8 mouse cellular contexts compared by ENCODE assay signal in the genomic region with DNA sequence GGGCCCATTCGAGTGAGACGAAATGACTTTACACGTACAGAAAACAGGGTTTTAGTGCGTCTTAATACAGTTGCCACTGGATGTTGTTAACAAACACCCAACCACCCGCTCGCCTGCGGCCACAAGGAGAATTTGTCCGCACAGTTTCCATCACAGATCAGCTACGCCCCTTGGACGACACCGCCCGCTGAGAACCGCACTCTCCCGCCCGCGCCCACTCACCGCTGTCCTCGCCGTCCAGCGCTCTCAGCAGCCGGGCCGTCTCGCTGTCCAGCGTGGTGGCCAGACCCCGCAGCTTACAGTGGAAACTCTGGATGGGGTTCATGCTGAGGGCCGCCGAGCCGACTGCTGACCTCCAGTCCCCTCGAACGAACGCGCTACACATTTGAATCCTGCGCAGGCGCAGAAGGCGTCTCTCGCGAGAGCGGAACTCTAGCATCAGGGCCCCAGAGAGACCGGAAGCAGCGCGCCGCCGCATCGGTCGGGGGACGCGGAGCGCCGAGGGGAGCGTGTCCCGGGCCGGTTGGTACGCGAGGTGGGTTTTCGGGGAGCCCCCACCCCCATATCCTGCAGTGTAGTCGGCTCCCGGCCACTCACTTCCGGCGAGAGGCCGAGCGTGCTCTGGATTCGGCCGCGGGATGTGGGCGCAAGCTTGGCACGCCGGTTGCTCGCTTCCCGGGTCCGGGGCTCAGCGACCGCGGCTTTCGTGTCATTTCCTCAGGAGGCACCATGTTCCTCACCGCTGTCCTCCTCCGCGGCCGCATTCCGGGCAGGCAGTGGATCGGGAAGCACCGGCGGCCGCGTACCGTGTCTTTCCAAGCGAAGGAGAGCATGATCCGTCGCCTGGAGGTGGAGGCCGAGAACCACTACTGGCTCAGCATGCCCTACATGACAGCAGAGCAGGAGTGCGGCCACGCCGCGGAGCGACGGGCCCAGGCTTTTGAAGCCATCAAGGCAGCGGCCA. TPM values are rescaled to one million over a fixed set of nuclear protein-coding genes. Genes with fewer than 3 reads are reported as not detected.
DNase-seq lines count a peak whose midpoint lies in the region; ATAC-seq and TF ChIP-seq lines count a peak whose summit lies in the region.

Gene Ska3, minus strand, starts transcription at position 398 of the 964 bp plus-strand sequence.
Gene Mrpl57, plus strand, starts transcription at position 447 of the 964 bp plus-strand sequence.

- H3K9ac ChIP-seq in MEL (ENCODE audit: control insufficient read depth, low read depth, low read length, poor library complexity, severe bottlenecking), result peak within 1 kb of the TSS; percentile 81
- H3K9ac ChIP-seq in lung, postnatal 0 days (replicated peaks; ENCODE audit: low read depth), result peak within 1 kb of the TSS; percentile 82

- TF ChIP-seq POLR2A in MEL (IDR thresholded peaks at IDR 0.05; ENCODE audit: control insufficient read depth in 1 of 2, insufficient read depth in 1 of 2, low read depth in 1 of 2, low read length in 2 of 2, poor library complexity in 1 of 2), result peak; percentile 96 to 97
- TF ChIP-seq POLR2A in cerebellum, adult 2 months (IDR thresholded peaks at IDR 0.05; ENCODE audit: borderline replicate concordance, insufficient read depth, low read length), result peak; percentile 78

- peaks cover 32% of the 10 kb centered on the region for H3K79me2 ChIP-seq in MEL (ENCODE audit: control insufficient read depth, insufficient read depth, low read length, poor library complexity)

- H3K27me3 ChIP-seq in MEL (ENCODE audit: control insufficient read depth in 1 of 2, insufficient read depth in 2 of 2, low read length in 2 of 2), result no peaks in the 10 kb centered on the region
- no peaks in the 10 kb centered on the region for H3K27me3 ChIP-seq in cerebellum, adult 2 months (ENCODE audit: control insufficient read depth, insufficient read depth, low read length)
- no peaks in the 10 kb centered on the region for H3K27me3 ChIP-seq in hindbrain, embryonic 10.5 days (ENCODE audit: insufficient read depth, poor library complexity, severe bottlenecking)
- no peaks in the 10 kb centered on the region for H3K27me3 ChIP-seq in lung, postnatal 0 days (replicated peaks; ENCODE audit: insufficient read depth, low read length)

- H3K27ac ChIP-seq in MEL (ENCODE audit: control insufficient read depth, low read depth, low read length), result peak within 1 kb of the TSS; percentile 88
- peak within 1 kb of the TSS; percentile 56 for H3K27ac ChIP-seq in cerebellum, adult 2 months (ENCODE audit: insufficient read depth, low read length)
- peak within 1 kb of the TSS; percentile 97 for H3K27ac ChIP-seq in hindbrain, embryonic 10.5 days
- peak within 1 kb of the TSS; percentile 94 for H3K27ac ChIP-seq in lung, postnatal 0 days (ENCODE audit: low read length)

- H3K4me3 ChIP-seq in MEL (ENCODE audit: control insufficient read depth in 1 of 2, insufficient read depth in 1 of 2, low read depth in 2 of 2, low read length in 2 of 2), result peak within 1 kb of the TSS; percentile 71 to 84
- H3K4me3 ChIP-seq in cerebellum, adult 2 months (replicated peaks; ENCODE audit: insufficient read depth, low read depth, low read length), result peak within 1 kb of the TSS; percentile 71
- peak within 1 kb of the TSS; percentile 92 for H3K4me3 ChIP-seq in hindbrain, embryonic 10.5 days
- peak within 1 kb of the TSS; percentile 82 for H3K4me3 ChIP-seq in lung, postnatal 0 days (ENCODE audit: low read depth, low read length)

- H3K4me1 ChIP-seq in MEL (ENCODE audit: control insufficient read depth in 1 of 2, insufficient read depth in 2 of 2, low read length in 2 of 2), result peaks cover 12 to 17% of the 10 kb centered on the region in 2 experiments
- H3K4me1 ChIP-seq in cerebellum, adult 2 months (ENCODE audit: control insufficient read depth, insufficient read depth, low read length), result peaks cover 3% of the 10 kb centered on the region; the same call in 1 of the 2 replicates
- H3K4me1 ChIP-seq in hindbrain, embryonic 10.5 days (replicated peaks), result peaks cover 28% of the 10 kb centered on the region
- H3K4me1 ChIP-seq in lung, postnatal 0 days (ENCODE audit: insufficient read depth, low read depth, low read length), result peaks cover 6% of the 10 kb centered on the region; the same call in 1 of the 2 replicates

- WGBS in cerebellum, adult 2 months, result under 1% methylated on average over 96 of the region's 96 CpGs
- WGBS in hindbrain, embryonic 10.5 days, result under 1% methylated on average over 96 of the region's 96 CpGs
- WGBS in lung, postnatal 0 days, result under 1% methylated on average over 96 of the region's 96 CpGs

- peak within 1 kb of the TSS; percentile 86 for H3K4me2 ChIP-seq in lung, postnatal 0 days (replicated peaks; ENCODE audit: low read depth, low read length)

- H3K36me3 ChIP-seq in MEL (ENCODE audit: control insufficient read depth in 1 of 2, insufficient read depth in 2 of 2, low read length in 2 of 2), result peaks cover 13 to 30% of the 10 kb centered on the region in 2 experiments
- peaks cover 32% of the 10 kb centered on the region for H3K36me3 ChIP-seq in hindbrain, embryonic 10.5 days
- no peaks in the 10 kb centered on the region for H3K36me3 ChIP-seq in lung, postnatal 0 days (ENCODE audit: insufficient read depth, low read length)

- H3K9me3 ChIP-seq in MEL (replicated peaks; ENCODE audit: insufficient read depth, low read length), result no peaks in the 10 kb centered on the region
- H3K9me3 ChIP-seq in hindbrain, embryonic 10.5 days, result no peaks in the 10 kb centered on the region
- no peaks in the 10 kb centered on the region for H3K9me3 ChIP-seq in lung, postnatal 0 days (ENCODE audit: low read length)

- TF ChIP-seq EP300 in MEL (IDR thresholded peaks at IDR 0.05; ENCODE audit: low read depth in 1 of 2, low read length in 2 of 2), result no peak
- TF ChIP-seq EP300 in lung, postnatal 0 days (IDR thresholded peaks at IDR 0.05), result no peak

- no peak for TF ChIP-seq RAD21 in MEL (IDR thresholded peaks at IDR 0.05; ENCODE audit: low read depth, low read length)

- peak; percentile 98 for ATAC-seq in lung, postnatal 0 days

- no peak for TF ChIP-seq CTCF in MEL (IDR thresholded peaks at IDR 0.05 in 2 of 3, conservative IDR thresholded peaks at IDR 0.05 in 1 of 3; ENCODE audit: control insufficient read depth in 1 of 3, insufficient read depth in 1 of 3, low read depth in 2 of 3, low read length in 3 of 3, poor library complexity in 1 of 3, severe bottlenecking in 1 of 3)
- TF ChIP-seq CTCF in cerebellum, adult 2 months (IDR thresholded peaks at IDR 0.05; ENCODE audit: borderline replicate concordance, insufficient read depth, low read depth, low read length), result no peak
- peak; percentile 39 for TF ChIP-seq CTCF in lung, postnatal 0 days (IDR thresholded peaks at IDR 0.05)

- peak; percentile 95 for DNase-seq in MEL (ENCODE audit: low read depth, low spot score)
- DNase-seq in cerebellum, adult 2 months, result peak; percentile 89 to 91
- DNase-seq in forelimb bud, embryonic 11.5 days (ENCODE audit: low read depth, low spot score), result peak; percentile 95
- DNase-seq in hindbrain, embryonic 10.5 days (ENCODE audit: low spot score), result peak; percentile 95
- peak; percentile 90 for DNase-seq in layer of hippocampus, adult 9-11 months
- peak; percentile 95 for DNase-seq in lung, postnatal 0 days (ENCODE audit: low spot score)
- DNase-seq in ovary, postnatal 14 days (ENCODE audit: low spot score), result peak; percentile 93
- DNase-seq in thymus, postnatal 14 days, result peak; percentile 94

TF ChIP-seq in MEL, 35 proteins besides CTCF, POLR2A, EP300 and RAD21 (continues in another document):
- TF ChIP-seq GATA1 (IDR thresholded peaks at IDR 0.05; ENCODE audit: low read depth, low read length) (no peak), ETS1 (IDR thresholded peaks at IDR 0.05; ENCODE audit: low read depth, low read length) (no peak; the same call in 1 of the 2 replicates), TCF12 (IDR thresholded peaks at IDR 0.05; ENCODE audit: low read depth, low read length) (peak; percentile 73; the same call in 1 of the 2 replicates), MEF2A (IDR thresholded peaks at IDR 0.05; ENCODE audit: extremely low read depth, insufficient replicate concordance, low read depth, low read length, poor library complexity, severe bottlenecking) (no peak), CHD1 (IDR thresholded peaks at IDR 0.05; ENCODE audit: low read depth, low read length) (peak; percentile 90), ZNF384 (IDR thresholded peaks at IDR 0.05; ENCODE audit: low read depth, low read length) (no peak), MYC (IDR thresholded peaks at IDR 0.05; ENCODE audit: low read depth, low read length) (peak; percentile 69), TAL1 (IDR thresholded peaks at IDR 0.05; ENCODE audit: low read length) (no peak), NELFE (IDR thresholded peaks at IDR 0.05; ENCODE audit: low read depth, low read length) (peak; percentile 99), POLR2AphosphoS2 (IDR thresholded peaks at IDR 0.05; ENCODE audit: low read length) (peak; percentile 97), E2F4 (IDR thresholded peaks at IDR 0.05; ENCODE audit: borderline replicate concordance, low read depth, low read length) (no peak), HCFC1 (IDR thresholded peaks at IDR 0.05; ENCODE audit: low read depth, low read length) (peak; percentile 87), GABPA (IDR thresholded peaks at IDR 0.05; ENCODE audit: low read depth, low read length) (no peak), KAT2A (conservative IDR thresholded peaks at IDR 0.05; ENCODE audit: low read depth, low read length) (no peak; the same call in 1 of the 2 replicates), MYB (IDR thresholded peaks at IDR 0.05; ENCODE audit: low read depth, low read length) (no peak), CHD2 (IDR thresholded peaks at IDR 0.05; ENCODE audit: low read length) (peak; percentile 96), USF2 (IDR thresholded peaks at IDR 0.05; ENCODE audit: borderline replicate concordance in 1 of 2, insufficient read depth in 1 of 2, low read depth in 1 of 2, low read length in 2 of 2) (no peak)

RNA-seq across cellular contexts. Expression of gene Ska3, which starts in this region (rescaled TPM):
- 20.1 and 20.2 TPM in 2 replicates for total RNA-seq in MEL (2012; rRNA removed)
- 10 to 100 TPM in 1 of 2 experiments, not detected in 1; 29.7 TPM for polyA plus RNA-seq in MEL (2012; ENCODE audit: insufficient read depth in 1 of 2, insufficient read length in 2 of 2, low read depth in 1 of 2, low replicate concordance in 2 of 2, missing spikeins in 1 of 2)
- 0.38 and 0.41 TPM in 2 replicates for polyA plus RNA-seq in cerebellum, adult 2 months (2012; rRNA removed)
- polyA plus RNA-seq in hindbrain, embryonic 10.5 days (2016; fragmentation: Nextera tagmentation; extraction: Ambion mirVana), result 43.7 and 51.5 TPM in 2 replicates
- 1.8 and 2.2 TPM in 2 replicates for polyA plus RNA-seq in lung, postnatal 0 days (2015; fragmentation: Nextera tagmentation; extraction: Ambion mirVana)

RNA-seq across cellular contexts. Expression of gene Mrpl57, which starts in this region (rescaled TPM):
- 126 and 132 TPM in 2 replicates for total RNA-seq in MEL (2012; rRNA removed)
- polyA plus RNA-seq in MEL (2012; ENCODE audit: insufficient read depth in 1 of 2, insufficient read length in 2 of 2, low read depth in 1 of 2, low replicate concordance in 2 of 2, missing spikeins in 1 of 2), result 100 to 1,000 TPM in 1 of 2 experiments, not detected in 1; 184 TPM
- 65.6 and 69.5 TPM in 2 replicates for polyA plus RNA-seq in cerebellum, adult 2 months (2012; rRNA removed)
- polyA plus RNA-seq in hindbrain, embryonic 10.5 days (2016; fragmentation: Nextera tagmentation; extraction: Ambion mirVana), result 159 and 161 TPM in 2 replicates
- 163 and 210 TPM in 2 replicates for polyA plus RNA-seq in lung, postnatal 0 days (2015; fragmentation: Nextera tagmentation; extraction: Ambion mirVana)

Comparison
In these comparisons a context has a peak if more than half of its experiments do, and no peak if none do; other contexts are left out.
1. Peak in every context shown above with its lines: DNase-seq, ATAC-seq, H3K4me3 ChIP-seq and H3K27ac ChIP-seq.